12 mouse cellular contexts compared by ENCODE assay signal in genomic region chr6:88976581-88976980, GRCm38 (mm10).
A peak's percentile ranks its signal among the peaks of the same experiment; 100 is the strongest.
DNase-seq lines count a peak whose midpoint lies in the region; ATAC-seq lines count a peak whose summit lies in the region.
"Had no signal": no experiment of that assay in that cellular context is flagged by ENCODE, and none has a peak within 500 bp of the region (broad histone marks: within the 10 kb centered on the region; RNA-seq: fewer than 3 reads in every experiment).

No protein-coding gene starts in this region.

- no peaks in the 10 kb centered on the region for H3K27me3 ChIP-seq in embryonic facial prominence, embryonic 11.5 days (ENCODE audit: control insufficient read depth, insufficient read depth, low read length)
- H3K27me3 ChIP-seq in hindbrain, embryonic 12.5 days: no peaks in the 10 kb centered on the region
- no peaks in the 10 kb centered on the region for H3K27me3 ChIP-seq in midbrain, embryonic 16.5 days (ENCODE audit: control insufficient read depth, insufficient read depth, low read depth, low read length)

- H3K4me1 ChIP-seq in embryonic facial prominence, embryonic 11.5 days (ENCODE audit: control insufficient read depth, insufficient read depth, low read length): no peaks in the 10 kb centered on the region; the same call in 1 of the 2 replicates
- H3K4me1 ChIP-seq in hindbrain, embryonic 12.5 days: peaks cover 86% of the 10 kb centered on the region
- H3K4me1 ChIP-seq in midbrain, embryonic 16.5 days (ENCODE audit: control insufficient read depth, insufficient read depth, low read length): peaks cover 82% of the 10 kb centered on the region

- no peak for ATAC-seq in cerebellum, adult (ENCODE audit: insufficient number of reproducible peaks, low FRiP score, low TSS enrichment)
- no peak; the same call in 1 of the 2 replicates for ATAC-seq in embryonic facial prominence, embryonic 11.5 days (replicated peaks; ENCODE audit: insufficient number of reproducible peaks, low FRiP score, low TSS enrichment, low read depth)
- peak; percentile 15 for ATAC-seq in hindbrain, embryonic 12.5 days (ENCODE audit: low FRiP score)
- ATAC-seq in midbrain, embryonic 16.5 days: peak; percentile 51; the same call in 1 of the 2 replicates

- DNase-seq in cerebellum, postnatal 25 days: peak; percentile 31 to 38
- DNase-seq in embryonic facial prominence, embryonic 11.5 days (ENCODE audit: low spot score): peak; percentile 50
- DNase-seq in spleen, postnatal 10 days (ENCODE audit: low spot score in 2 of 2): no peak
- no peak for DNase-seq in spleen, adult 18-20 months
- no peak for DNase-seq in cerebellum, adult 11 months
- DNase-seq: adrenal gland, adult 2 months; gastrocnemius, postnatal 14 days; right cerebral cortex, postnatal 4 days had no signal

- H3K4me3 ChIP-seq in embryonic facial prominence, embryonic 11.5 days (ENCODE audit: low read depth, low read length): no peak overlapping the region
- no peak overlapping the region for H3K4me3 ChIP-seq in hindbrain, embryonic 12.5 days
- H3K4me3 ChIP-seq in midbrain, embryonic 16.5 days (ENCODE audit: low read depth, low read length): no peak overlapping the region

- H3K9ac ChIP-seq in embryonic facial prominence, embryonic 11.5 days (replicated peaks; ENCODE audit: low read length): no peak overlapping the region
- no peak overlapping the region for H3K9ac ChIP-seq in hindbrain, embryonic 12.5 days
- peak overlapping the region; percentile 34; the same call in 1 of the 2 replicates for H3K9ac ChIP-seq in midbrain, embryonic 16.5 days (ENCODE audit: low read depth, low read length)

- H3K9me3 ChIP-seq in embryonic facial prominence, embryonic 11.5 days (replicated peaks; ENCODE audit: control insufficient read depth, low read length): no peaks in the 10 kb centered on the region
- H3K9me3 ChIP-seq in hindbrain, embryonic 12.5 days (replicated peaks): no peaks in the 10 kb centered on the region
- H3K9me3 ChIP-seq in midbrain, embryonic 16.5 days (replicated peaks; ENCODE audit: control insufficient read depth, low read length, poor library complexity, severe bottlenecking): no peaks in the 10 kb centered on the region

- H3K27ac ChIP-seq in embryonic facial prominence, embryonic 11.5 days (replicated peaks; ENCODE audit: low read depth, low read length): no peak overlapping the region
- peak overlapping the region; percentile 89 for H3K27ac ChIP-seq in hindbrain, embryonic 12.5 days
- peak overlapping the region; percentile 87 for H3K27ac ChIP-seq in midbrain, embryonic 16.5 days (ENCODE audit: low read length)

- WGBS in embryonic facial prominence, embryonic 11.5 days: 5% methylated on average over 13 of the region's 13 CpGs
- WGBS in hindbrain, embryonic 12.5 days: 3% methylated on average over 13 of the region's 13 CpGs
- 3% methylated on average over 13 of the region's 13 CpGs for WGBS in midbrain, embryonic 16.5 days

- no peak overlapping the region for H3K4me2 ChIP-seq in embryonic facial prominence, embryonic 11.5 days (ENCODE audit: low read depth, low read length)
- H3K4me2 ChIP-seq in hindbrain, embryonic 12.5 days (replicated peaks): peak overlapping the region; percentile 18
- peak overlapping the region; percentile 18 for H3K4me2 ChIP-seq in midbrain, embryonic 16.5 days (ENCODE audit: low read length)
- H3K4me2 ChIP-seq: liver, embryonic 11.5 days had no signal

- no peaks in the 10 kb centered on the region for H3K36me3 ChIP-seq in embryonic facial prominence, embryonic 11.5 days (replicated peaks; ENCODE audit: control insufficient read depth, insufficient read depth, low read depth, low read length)
- H3K36me3 ChIP-seq in hindbrain, embryonic 12.5 days: no peaks in the 10 kb centered on the region
- H3K36me3 ChIP-seq in midbrain, embryonic 16.5 days (ENCODE audit: control insufficient read depth, insufficient read depth, low read length): no peaks in the 10 kb centered on the region

Comparison
In these comparisons a context has a peak if more than half of its experiments do, and no peak if none do; other contexts are left out.
1. DNase-seq: peak in cerebellum, postnatal 25 days (2 of 2) and embryonic facial prominence, embryonic 11.5 days (single experiment); none in spleen, postnatal 10 days (0 of 2), spleen, adult 18-20 months (0 of 2) and cerebellum, adult 11 months (single experiment).
2. ATAC-seq: peak in hindbrain, embryonic 12.5 days (single experiment) and midbrain, embryonic 16.5 days (single experiment); none in cerebellum, adult (single experiment) and embryonic facial prominence, embryonic 11.5 days (single experiment).